15 mouse cellular contexts compared by ENCODE assay signal in genomic region chr2:31118639-31119380, GRCm38 (mm10). TPM values are rescaled to one million over a fixed set of nuclear protein-coding genes. Genes with fewer than 3 reads are reported as not detected.
DNase-seq lines count a peak whose midpoint lies in the region; ATAC-seq and TF ChIP-seq lines count a peak whose summit lies in the region.
"Had no signal": no experiment of that assay in that cellular context is flagged by ENCODE, and none has a peak within 500 bp of the region (broad histone marks: within the 10 kb centered on the region; RNA-seq: fewer than 3 reads in every experiment).

No protein-coding gene starts in this region.

- intact Hi-C loops in heart, postnatal 36 days (cut with DNase I): no loop called here
- intact Hi-C loops in gastrocnemius, postnatal 36 days (cut with DNase I): loop anchor here (5.0 kb wide), 1 partner anchor 52 kb away; no protein-coding TSS in a partner anchor

- no peaks in the 10 kb centered on the region for H3K36me3 ChIP-seq in heart, embryonic 15.5 days
- 0 out of 2 replicates have a peak, but pooled peaks cover 3% of the 10 kb centered on the region for H3K36me3 ChIP-seq in thymus, adult 2 months (ENCODE audit: control insufficient read depth, insufficient read depth, low read length)
- H3K36me3 ChIP-seq in hindbrain, postnatal 0 days (ENCODE audit: insufficient read depth, low read length): no peaks in the 10 kb centered on the region
- H3K36me3 ChIP-seq in intestine, embryonic 15.5 days: no peaks in the 10 kb centered on the region
- H3K36me3 ChIP-seq: embryonic facial prominence, embryonic 13.5 days; limb, embryonic 12.5 days; midbrain, embryonic 12.5 days had no signal

- peak overlapping the region; percentile 79 for H3K27ac ChIP-seq in heart, embryonic 15.5 days
- peak overlapping the region; percentile 96 for H3K27ac ChIP-seq in thymus, adult 2 months (ENCODE audit: control insufficient read depth, insufficient read depth, low read length)
- peak overlapping the region; percentile 62; the same call in 1 of the 2 replicates for H3K27ac ChIP-seq in hindbrain, postnatal 0 days
- no peak overlapping the region for H3K27ac ChIP-seq in intestine, embryonic 15.5 days
- H3K27ac ChIP-seq: limb, embryonic 12.5 days; midbrain, embryonic 12.5 days had no signal

- H3K4me1 ChIP-seq in heart, embryonic 15.5 days (replicated peaks): peaks cover 42% of the 10 kb centered on the region
- peaks cover 47% of the 10 kb centered on the region for H3K4me1 ChIP-seq in thymus, adult 2 months (replicated peaks; ENCODE audit: control insufficient read depth, insufficient read depth, low read length)
- H3K4me1 ChIP-seq in hindbrain, postnatal 0 days (ENCODE audit: insufficient read depth, low read length): no peaks in the 10 kb centered on the region
- H3K4me1 ChIP-seq in intestine, embryonic 15.5 days (replicated peaks): peaks cover 26% of the 10 kb centered on the region

- TF ChIP-seq POLR2A in thymus, adult 2 months (IDR thresholded peaks at IDR 0.05; ENCODE audit: control insufficient read depth, extremely low read depth, insufficient read depth, low read length, poor library complexity): no peak

- no peak for TF ChIP-seq CTCF in thymus, adult 2 months (IDR thresholded peaks at IDR 0.05; ENCODE audit: borderline replicate concordance, control insufficient read depth, extremely low read depth, insufficient read depth, low read length, poor library complexity)
- no peak for TF ChIP-seq CTCF in hindbrain, postnatal 0 days (IDR thresholded peaks at IDR 0.05; ENCODE audit: low read depth)

- DNase-seq in heart, postnatal 36 days: no peak
- DNase-seq in thymus, adult 2 months: no peak
- DNase-seq in thymus, postnatal 10 days (ENCODE audit: low spot score in 2 of 2): no peak
- DNase-seq in hindbrain, postnatal 0 days (ENCODE audit: low spot score): peak; percentile 45
- no peak for DNase-seq in gastrocnemius, postnatal 36 days
- no peak for DNase-seq in adrenal gland, adult 18-20 months (ENCODE audit: low spot score in 2 of 2)
- DNase-seq: cerebellum, adult 11-12 months; kidney, postnatal 4 days; lung, adult 2 months; retina, postnatal 1 day had no signal

- no peak for ATAC-seq in heart, embryonic 15.5 days (replicated peaks; ENCODE audit: insufficient number of reproducible peaks, insufficient read depth, low FRiP score, low read depth)
- peak; percentile 50; the same call in 1 of the 2 replicates for ATAC-seq in hindbrain, postnatal 0 days
- ATAC-seq in intestine, embryonic 15.5 days: no peak

- H3K4me2 ChIP-seq in heart, embryonic 15.5 days: no peak overlapping the region
- no peak overlapping the region for H3K4me2 ChIP-seq in hindbrain, postnatal 0 days (ENCODE audit: low read depth, low read length)
- no peak overlapping the region for H3K4me2 ChIP-seq in intestine, embryonic 15.5 days (replicated peaks)
- H3K4me2 ChIP-seq: embryonic facial prominence, embryonic 13.5 days; limb, embryonic 12.5 days; midbrain, embryonic 12.5 days had no signal

- no peaks in the 10 kb centered on the region for H3K27me3 ChIP-seq in heart, embryonic 15.5 days
- no peaks in the 10 kb centered on the region for H3K27me3 ChIP-seq in thymus, adult 2 months (ENCODE audit: control insufficient read depth, insufficient read depth, low read length)
- no peaks in the 10 kb centered on the region for H3K27me3 ChIP-seq in hindbrain, postnatal 0 days (ENCODE audit: insufficient read depth, low read length)
- H3K27me3 ChIP-seq in intestine, embryonic 15.5 days (replicated peaks): no peaks in the 10 kb centered on the region
- H3K27me3 ChIP-seq: embryonic facial prominence, embryonic 13.5 days; limb, embryonic 12.5 days; midbrain, embryonic 12.5 days had no signal

- WGBS in heart, embryonic 15.5 days: 85% methylated on average over 10 of the region's 10 CpGs
- 54% methylated on average over 10 of the region's 10 CpGs for WGBS in thymus, adult 2 months
- WGBS in hindbrain, postnatal 0 days: 69% methylated on average over 10 of the region's 10 CpGs
- 88% methylated on average over 10 of the region's 10 CpGs for WGBS in intestine, embryonic 15.5 days

- no peaks in the 10 kb centered on the region for H3K9me3 ChIP-seq in heart, embryonic 15.5 days (replicated peaks)
- H3K9me3 ChIP-seq in hindbrain, postnatal 0 days (ENCODE audit: low read length): no peaks in the 10 kb centered on the region
- no peaks in the 10 kb centered on the region for H3K9me3 ChIP-seq in intestine, embryonic 15.5 days
- H3K9me3 ChIP-seq: midbrain, embryonic 12.5 days had no signal

- no peak overlapping the region for H3K9ac ChIP-seq in heart, embryonic 15.5 days
- H3K9ac ChIP-seq in hindbrain, postnatal 0 days (replicated peaks; ENCODE audit: low read length): no peak overlapping the region
- no peak overlapping the region for H3K9ac ChIP-seq in intestine, embryonic 15.5 days
- H3K9ac ChIP-seq: embryonic facial prominence, embryonic 13.5 days; limb, embryonic 12.5 days; midbrain, embryonic 12.5 days had no signal

- no peak overlapping the region for H3K4me3 ChIP-seq in heart, embryonic 15.5 days
- no peak overlapping the region for H3K4me3 ChIP-seq in thymus, adult 2 months (ENCODE audit: control insufficient read depth, insufficient read depth, low read length)
- no peak overlapping the region for H3K4me3 ChIP-seq in hindbrain, postnatal 0 days (ENCODE audit: low read length)
- H3K4me3 ChIP-seq in intestine, embryonic 15.5 days (replicated peaks): no peak overlapping the region
- H3K4me3 ChIP-seq: embryonic facial prominence, embryonic 13.5 days; limb, embryonic 12.5 days; midbrain, embryonic 12.5 days had no signal

RNA-seq across cellular contexts. Expression of gene Fnbp1, which starts 23.0 kb away (rescaled TPM):
- 16.0 and 21.8 TPM in 2 replicates for polyA plus RNA-seq in heart, embryonic 15.5 days (2015; fragmentation: Nextera tagmentation; extraction: Ambion mirVana)
- 10 to 100 TPM; 51.7 to 57.9 TPM for total RNA-seq in heart, postnatal 36 days (2021)
- polyA plus RNA-seq in thymus, adult 2 months (2012; rRNA removed): 148 and 160 TPM in 2 replicates
- 20.1 and 24.1 TPM in 2 replicates for total RNA-seq in hindbrain, postnatal 0 days (2014; rRNA removed)
- 31.0 and 32.1 TPM in 2 replicates for polyA plus RNA-seq in hindbrain, postnatal 0 days (2015; fragmentation: Nextera tagmentation; extraction: Ambion mirVana)
- polyA plus RNA-seq in intestine, embryonic 15.5 days (2015; fragmentation: Nextera tagmentation; extraction: Ambion mirVana): 22.7 and 27.3 TPM in 2 replicates
- 10 to 100 TPM; 10.6 to 10.7 TPM for total RNA-seq in gastrocnemius, postnatal 36 days (2021)
- total RNA-seq in adrenal gland, adult 18-20 months (2021): 10 to 100 TPM; 54.8 to 63.6 TPM

RNA-seq across cellular contexts. Expression of gene Gpr107, which starts 33.3 kb away (rescaled TPM):
- polyA plus RNA-seq in heart, embryonic 15.5 days (2015; fragmentation: Nextera tagmentation; extraction: Ambion mirVana): 26.4 and 31.0 TPM in 2 replicates
- 10 to 100 TPM; 30.3 to 38.7 TPM for total RNA-seq in heart, postnatal 36 days (2021)
- polyA plus RNA-seq in thymus, adult 2 months (2012; rRNA removed): 33.2 and 34.6 TPM in 2 replicates
- total RNA-seq in hindbrain, postnatal 0 days (2014; rRNA removed): 49.3 and 52.9 TPM in 2 replicates
- 28.2 and 31.9 TPM in 2 replicates for polyA plus RNA-seq in hindbrain, postnatal 0 days (2015; fragmentation: Nextera tagmentation; extraction: Ambion mirVana)
- 30.0 and 31.1 TPM in 2 replicates for polyA plus RNA-seq in intestine, embryonic 15.5 days (2015; fragmentation: Nextera tagmentation; extraction: Ambion mirVana)
- 10 to 100 TPM; 19.2 to 23.8 TPM for total RNA-seq in gastrocnemius, postnatal 36 days (2021)
- 10 to 100 TPM; 52.7 to 60.2 TPM for total RNA-seq in adrenal gland, adult 18-20 months (2021)
